Mouse (Mus musculus): ENCODE measurements around the gene Sema4a. TPM values are rescaled to one million over a fixed set of nuclear protein-coding genes. Genes with fewer than 3 reads are reported as not detected.

Gene Sema4a
- polyA plus RNA-seq, 1 experiment: 54.3 TPM

DNA sequence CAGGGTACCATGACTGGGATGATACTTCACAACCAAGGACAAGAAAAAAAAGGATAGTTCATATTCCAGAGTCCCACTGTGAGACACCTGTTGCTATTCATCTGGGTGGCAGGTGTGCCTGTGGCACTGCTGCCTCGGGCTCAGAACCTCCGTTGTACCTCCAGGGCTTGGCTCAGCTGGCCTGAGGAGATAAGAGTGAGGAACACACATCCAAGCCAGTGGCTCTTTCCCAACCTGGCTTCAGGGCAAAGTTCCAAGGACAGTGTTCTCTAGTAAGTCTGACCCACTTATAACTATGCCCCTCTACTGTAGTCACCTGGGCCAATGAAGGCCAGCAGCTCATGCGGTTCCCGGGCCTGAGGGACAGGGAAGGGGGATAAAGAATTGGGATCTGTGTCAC is 49.3 kb downstream of the Sema4a start:
- DNase-seq (ENCODE audit: low read depth in 1 of 2, low spot score in 2 of 2): no peak
- Histone ChIP-seq H3K4me1 (ENCODE audit: control insufficient read depth, insufficient read depth, insufficient read length) (peaks cover 1% of the 10 kb centered on the region; the same call in 1 of the 2 replicates), H3K27me3 (ENCODE audit: control insufficient read depth, insufficient read depth, low read length) (no peaks in the 10 kb centered on the region), H3K36me3 (ENCODE audit: control insufficient read depth, insufficient read depth, low read length) (peaks cover 12% of the 10 kb centered on the region), H3K4me3 (ENCODE audit: extremely low read depth, insufficient read depth, insufficient read length) (no peak overlapping the region), H3K27ac (ENCODE audit: insufficient read depth, low read length) (0 out of 2 replicates have a peak overlapping the region, but pooled peaks have one; percentile 10)
- 89% methylated on average over 4 of the region's 4 CpGs for WGBS
- TF ChIP-seq CTCF (IDR thresholded peaks at IDR 0.05; ENCODE audit: extremely low read depth, insufficient read depth, insufficient read length, insufficient replicate concordance) (no peak), POLR2A (IDR thresholded peaks at IDR 0.05; ENCODE audit: low read depth, low read length) (no peak)

GRCm38 (mm10) chr3:88410645-88411031 is 50.3 kb downstream of the Sema4a start:
- Histone ChIP-seq H3K27me3 (ENCODE audit: control insufficient read depth, insufficient read depth, low read length) (no peaks in the 10 kb centered on the region), H3K4me3 (ENCODE audit: extremely low read depth, insufficient read depth, insufficient read length) (peak overlapping the region; percentile 90; the same call in 1 of the 2 replicates), H3K36me3 (ENCODE audit: control insufficient read depth, insufficient read depth, low read length) (peaks cover 4% of the 10 kb centered on the region), H3K27ac (ENCODE audit: insufficient read depth, low read length) (peak overlapping the region; percentile 47), H3K4me1 (ENCODE audit: control insufficient read depth, insufficient read depth, insufficient read length) (peaks cover 1% of the 10 kb centered on the region; the same call in 1 of the 2 replicates)
- TF ChIP-seq POLR2A (IDR thresholded peaks at IDR 0.05; ENCODE audit: low read depth, low read length) (no peak), CTCF (IDR thresholded peaks at IDR 0.05; ENCODE audit: extremely low read depth, insufficient read depth, insufficient read length, insufficient replicate concordance) (no peak)
- DNase-seq (ENCODE audit: low read depth in 1 of 2, low spot score in 2 of 2): no peak
- 40% methylated on average over 7 of the region's 7 CpGs for WGBS

DNA sequence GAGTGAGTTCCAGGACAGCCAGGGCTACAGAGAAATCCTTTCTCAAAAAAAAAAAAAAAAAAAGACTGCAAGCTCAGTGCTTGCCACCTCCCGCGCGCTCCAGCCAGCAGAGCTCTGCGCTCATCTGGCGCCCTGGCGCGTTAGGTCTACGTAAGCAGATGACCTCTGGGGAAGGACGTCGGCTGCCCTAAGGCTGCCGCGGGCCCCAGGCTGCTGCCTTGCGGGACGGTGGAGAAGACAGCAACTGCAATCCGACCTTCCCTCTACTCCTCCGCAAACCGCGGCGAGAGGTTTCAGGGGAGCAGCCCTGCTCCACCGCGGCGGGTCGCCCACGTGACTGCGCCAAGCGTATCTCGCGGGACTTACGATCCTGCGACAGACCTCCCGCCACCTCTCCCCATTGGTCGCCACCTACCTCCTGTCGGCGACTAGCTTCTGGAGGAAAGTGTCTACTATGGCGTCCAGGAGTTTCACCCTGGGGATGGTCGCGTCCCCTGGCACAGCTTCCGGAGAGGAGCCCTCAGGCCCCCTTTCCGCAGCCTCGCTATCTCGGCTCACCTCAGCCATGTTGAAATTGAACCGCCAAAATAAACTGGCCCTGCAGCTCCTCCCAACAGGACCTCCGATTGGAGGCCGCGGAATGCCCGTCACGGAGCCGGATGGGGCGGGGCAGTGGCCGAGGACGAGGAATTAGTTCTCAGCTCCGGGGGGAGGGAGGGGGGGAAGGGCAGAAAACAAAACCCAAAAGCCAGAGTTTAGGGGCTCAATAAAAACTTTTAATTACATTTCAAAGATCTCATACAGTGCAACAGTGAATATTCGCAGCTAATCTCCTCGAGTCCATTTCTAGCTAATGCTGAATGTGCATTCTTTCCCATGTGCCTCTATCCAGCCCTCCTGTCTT is 51.0 kb downstream of the Sema4a start, which contains the start of gene Pmf1:
TSS of gene Pmf1 (minus strand) at position 591 of the 904 bp plus-strand sequence.
- under 1% methylated on average over 53 of the region's 54 CpGs for whole genome bisulfite sequencing
- Histone ChIP-seq H3K36me3 (ENCODE audit: control insufficient read depth, insufficient read depth, low read length) (peaks cover 2% of the 10 kb centered on the region), H3K4me3 (ENCODE audit: extremely low read depth, insufficient read depth, insufficient read length) (peak within 1 kb of the TSS; percentile 90), H3K4me1 (ENCODE audit: control insufficient read depth, insufficient read depth, insufficient read length) (peaks cover 1% of the 10 kb centered on the region; the same call in 1 of the 2 replicates), H3K27me3 (ENCODE audit: control insufficient read depth, insufficient read depth, low read length) (no peaks in the 10 kb centered on the region), H3K27ac (ENCODE audit: insufficient read depth, low read length) (peak within 1 kb of the TSS; percentile 98)
- TF ChIP-seq CTCF (IDR thresholded peaks at IDR 0.05; ENCODE audit: extremely low read depth, insufficient read depth, insufficient read length, insufficient replicate concordance): no peak
- TF ChIP-seq POLR2A (IDR thresholded peaks at IDR 0.05; ENCODE audit: low read depth, low read length): peak; percentile 87
- DNase-seq (ENCODE audit: low read depth in 1 of 2, low spot score in 2 of 2): peak; percentile 86 to 93

DNA sequence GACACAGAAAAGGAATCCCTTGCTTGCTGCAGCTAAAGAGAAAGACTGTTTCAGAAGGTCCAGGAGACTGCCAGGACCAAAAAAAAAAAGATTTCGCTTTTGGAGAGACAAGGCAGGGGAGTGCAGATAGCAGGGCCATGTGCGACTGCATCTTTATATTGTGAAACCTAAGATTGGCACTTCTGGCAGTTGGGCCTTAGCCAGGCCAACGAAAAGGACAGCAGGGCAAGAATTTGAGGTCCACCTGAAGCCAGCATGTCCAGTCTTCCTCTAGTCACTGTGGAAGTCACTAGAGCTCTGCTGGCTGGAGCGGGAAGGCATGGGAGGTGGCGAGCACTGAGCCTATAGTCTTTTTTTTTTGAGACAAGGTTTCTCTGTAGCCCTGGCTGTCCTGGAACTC is 52.0 kb downstream of the Sema4a start:
- no peak for DNase-seq (ENCODE audit: low read depth in 1 of 2, low spot score in 2 of 2)
- Histone ChIP-seq H3K4me1 (ENCODE audit: control insufficient read depth, insufficient read depth, insufficient read length) (peaks cover 1% of the 10 kb centered on the region; the same call in 1 of the 2 replicates), H3K27me3 (ENCODE audit: control insufficient read depth, insufficient read depth, low read length) (no peaks in the 10 kb centered on the region), H3K36me3 (ENCODE audit: control insufficient read depth, insufficient read depth, low read length) (peaks cover 2% of the 10 kb centered on the region), H3K4me3 (ENCODE audit: extremely low read depth, insufficient read depth, insufficient read length) (0 out of 2 replicates have a peak overlapping the region, but pooled peaks have one; percentile 14), H3K27ac (ENCODE audit: insufficient read depth, low read length) (no peak overlapping the region)
- WGBS: 58% methylated on average over 5 of the region's 5 CpGs
- no peak for TF ChIP-seq CTCF (IDR thresholded peaks at IDR 0.05; ENCODE audit: extremely low read depth, insufficient read depth, insufficient read length, insufficient replicate concordance)
- TF ChIP-seq POLR2A (IDR thresholded peaks at IDR 0.05; ENCODE audit: low read depth, low read length): no peak

DNA sequence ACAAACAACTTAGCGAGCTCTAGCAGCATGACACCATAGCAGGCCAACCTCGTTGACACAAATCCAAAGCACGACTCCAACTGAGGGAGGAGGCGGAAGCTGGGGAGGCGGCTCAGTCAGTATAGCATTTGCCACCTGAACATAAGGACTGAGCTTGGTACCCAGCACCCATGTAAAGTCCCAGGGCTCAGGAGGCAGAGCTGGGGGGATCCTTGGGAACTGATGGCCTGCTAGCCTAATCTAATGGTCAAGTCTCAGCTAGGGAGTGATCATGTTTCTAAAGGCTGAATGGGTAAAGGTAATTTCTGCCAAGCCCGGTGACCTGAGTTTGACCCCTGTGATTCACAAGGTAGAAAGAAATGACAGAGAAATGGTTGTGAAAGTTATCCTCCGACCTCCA is 53.5 kb downstream of the Sema4a start:
- TF ChIP-seq CTCF (IDR thresholded peaks at IDR 0.05; ENCODE audit: extremely low read depth, insufficient read depth, insufficient read length, insufficient replicate concordance) (no peak), POLR2A (IDR thresholded peaks at IDR 0.05; ENCODE audit: low read depth, low read length) (no peak)
- 82% methylated on average over 7 of the region's 7 CpGs for WGBS
- DNase-seq (ENCODE audit: low read depth in 1 of 2, low spot score in 2 of 2): no peak

DNA sequence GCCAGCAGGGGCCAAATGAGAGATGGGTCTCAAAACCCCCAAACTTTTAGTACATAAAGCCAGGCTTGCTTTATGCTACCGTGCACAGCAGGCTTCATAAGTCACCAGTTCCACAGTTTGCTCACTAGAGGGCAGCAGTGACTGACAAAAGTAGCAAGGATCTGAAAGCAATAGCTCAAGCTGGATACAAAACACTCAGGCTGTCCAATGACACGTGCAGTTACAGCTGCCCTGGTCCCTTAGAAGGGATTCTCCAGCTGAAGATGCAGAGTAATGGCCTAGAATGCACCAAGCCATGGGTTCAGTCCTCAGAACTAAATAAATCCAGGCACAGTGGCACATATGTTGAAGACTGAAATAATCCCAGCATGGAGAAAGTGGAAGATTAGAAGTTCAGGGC is 53.9 kb downstream of the Sema4a start:
- DNase-seq (ENCODE audit: low read depth in 1 of 2, low spot score in 2 of 2): peak; percentile 52 to 72
- Histone ChIP-seq H3K4me1 (ENCODE audit: control insufficient read depth, insufficient read depth, insufficient read length) (peaks cover 5% of the 10 kb centered on the region; the same call in 1 of the 2 replicates), H3K27me3 (ENCODE audit: control insufficient read depth, insufficient read depth, low read length) (no peaks in the 10 kb centered on the region), H3K36me3 (ENCODE audit: control insufficient read depth, insufficient read depth, low read length) (no peaks in the 10 kb centered on the region), H3K27ac (ENCODE audit: insufficient read depth, low read length) (no peak overlapping the region), H3K4me3 (ENCODE audit: extremely low read depth, insufficient read depth, insufficient read length) (no peak overlapping the region)
- WGBS: 1% methylated on average over 2 of the region's 2 CpGs
- TF ChIP-seq CTCF (IDR thresholded peaks at IDR 0.05; ENCODE audit: extremely low read depth, insufficient read depth, insufficient read length, insufficient replicate concordance): peak; percentile 78; the same call in 1 of the 2 replicates
- no peak for TF ChIP-seq POLR2A (IDR thresholded peaks at IDR 0.05; ENCODE audit: low read depth, low read length)

More for the DNA sequence above, 53.5 kb downstream of the Sema4a start:
- H3K36me3 ChIP-seq (ENCODE audit: control insufficient read depth, insufficient read depth, low read length): no peaks in the 10 kb centered on the region; the same call in 1 of the 2 replicates
- no peak overlapping the region for H3K27ac ChIP-seq (ENCODE audit: insufficient read depth, low read length)
- peaks cover 2% of the 10 kb centered on the region; the same call in 1 of the 2 replicates for H3K4me1 ChIP-seq (ENCODE audit: control insufficient read depth, insufficient read depth, insufficient read length)
- H3K27me3 ChIP-seq (ENCODE audit: control insufficient read depth, insufficient read depth, low read length): no peaks in the 10 kb centered on the region
- H3K4me3 ChIP-seq (ENCODE audit: extremely low read depth, insufficient read depth, insufficient read length): no peak overlapping the region
